9 mouse cellular contexts compared by ENCODE assay signal in genomic region chr17:57274686-57275085, GRCm38 (mm10). TPM values are rescaled to one million over a fixed set of nuclear protein-coding genes. Genes with fewer than 3 reads are reported as not detected.
DNase-seq lines count a peak whose midpoint lies in the region; ATAC-seq and TF ChIP-seq lines count a peak whose summit lies in the region.
"Had no signal": no experiment of that assay in that cellular context is flagged by ENCODE, and none has a peak within 500 bp of the region (broad histone marks: within the 10 kb centered on the region; RNA-seq: fewer than 3 reads in every experiment).

No protein-coding gene starts in this region.

- H3K4me1 ChIP-seq in heart, embryonic 12.5 days (replicated peaks) = peaks cover 14% of the 10 kb centered on the region
- peaks cover 1 to 21% of the 10 kb centered on the region in 2 experiments; a peak in 2 of 4 replicates for H3K4me1 ChIP-seq in MEL (ENCODE audit: control insufficient read depth in 1 of 2, insufficient read depth in 2 of 2, low read length in 2 of 2)
- peaks cover 23% of the 10 kb centered on the region for H3K4me1 ChIP-seq in hindbrain, embryonic 10.5 days (replicated peaks)
- peaks cover 10% of the 10 kb centered on the region; the same call in 1 of the 2 replicates for H3K4me1 ChIP-seq in midbrain, embryonic 14.5 days (ENCODE audit: control insufficient read depth, insufficient read depth, low read length)

- H3K4me3 ChIP-seq in heart, embryonic 12.5 days = peak overlapping the region; percentile 58
- peak overlapping the region; percentile 68 to 81 for H3K4me3 ChIP-seq in MEL (ENCODE audit: control insufficient read depth in 1 of 2, insufficient read depth in 1 of 2, low read depth in 2 of 2, low read length in 2 of 2)
- H3K4me3 ChIP-seq in hindbrain, embryonic 10.5 days = peak overlapping the region; percentile 54
- H3K4me3 ChIP-seq in midbrain, embryonic 14.5 days (replicated peaks; ENCODE audit: low read depth, low read length) = peak overlapping the region; percentile 40

- intact Hi-C loops in heart, postnatal 14 days (cut with DNase I) = loop anchor here (1.0 kb wide), 1 partner anchor 24 kb away; no protein-coding TSS in a partner anchor

- peaks cover 43% of the 10 kb centered on the region for H3K27me3 ChIP-seq in heart, embryonic 12.5 days (replicated peaks)
- H3K27me3 ChIP-seq in MEL (ENCODE audit: control insufficient read depth in 1 of 2, insufficient read depth in 2 of 2, low read length in 2 of 2) = no peaks in the 10 kb centered on the region
- peaks cover 57% of the 10 kb centered on the region for H3K27me3 ChIP-seq in hindbrain, embryonic 10.5 days (ENCODE audit: insufficient read depth, poor library complexity, severe bottlenecking)
- peaks cover 24% of the 10 kb centered on the region; the same call in 1 of the 2 replicates for H3K27me3 ChIP-seq in midbrain, embryonic 14.5 days (ENCODE audit: control insufficient read depth, insufficient read depth, low read length)

- ATAC-seq in heart, embryonic 12.5 days (ENCODE audit: insufficient number of reproducible peaks, low FRiP score) = no peak
- ATAC-seq in midbrain, embryonic 14.5 days (ENCODE audit: low FRiP score, low TSS enrichment) = no peak

- H3K9me3 ChIP-seq in heart, embryonic 12.5 days (replicated peaks) = no peaks in the 10 kb centered on the region
- H3K9me3 ChIP-seq in MEL (replicated peaks; ENCODE audit: insufficient read depth, low read length) = no peaks in the 10 kb centered on the region
- no peaks in the 10 kb centered on the region for H3K9me3 ChIP-seq in hindbrain, embryonic 10.5 days
- no peaks in the 10 kb centered on the region for H3K9me3 ChIP-seq in midbrain, embryonic 14.5 days (ENCODE audit: control insufficient read depth, low read length)

- no peak for TF ChIP-seq CTCF in MEL (IDR thresholded peaks at IDR 0.05 in 2 of 3, conservative IDR thresholded peaks at IDR 0.05 in 1 of 3; ENCODE audit: control insufficient read depth in 1 of 3, insufficient read depth in 1 of 3, low read depth in 2 of 3, low read length in 3 of 3, poor library complexity in 1 of 3, severe bottlenecking in 1 of 3)

- H3K4me2 ChIP-seq in heart, embryonic 12.5 days = peak overlapping the region; percentile 85
- peak overlapping the region; percentile 67 for H3K4me2 ChIP-seq in midbrain, embryonic 14.5 days (ENCODE audit: low read length)

- no peaks in the 10 kb centered on the region for H3K36me3 ChIP-seq in heart, embryonic 12.5 days
- peaks cover 0 to 6% of the 10 kb centered on the region in 2 experiments; a peak in 2 of 4 replicates for H3K36me3 ChIP-seq in MEL (ENCODE audit: control insufficient read depth in 1 of 2, insufficient read depth in 2 of 2, low read length in 2 of 2)
- H3K36me3 ChIP-seq in hindbrain, embryonic 10.5 days = no peaks in the 10 kb centered on the region
- no peaks in the 10 kb centered on the region for H3K36me3 ChIP-seq in midbrain, embryonic 14.5 days (ENCODE audit: control insufficient read depth, insufficient read depth, low read length)

- no peak for DNase-seq in heart, postnatal 14 days
- DNase-seq in MEL (ENCODE audit: low read depth, low spot score) = peak; percentile 34
- no peak for DNase-seq in hindbrain, embryonic 10.5 days (ENCODE audit: low spot score)
- DNase-seq in midbrain, embryonic 14.5 days = peak; percentile 38
- DNase-seq in layer of hippocampus, postnatal 14 days (ENCODE audit: low spot score in 2 of 2) = no peak
- DNase-seq in ovary, postnatal 10 days (ENCODE audit: low spot score) = no peak
- DNase-seq in layer of hippocampus, adult 9-11 months = no peak

- WGBS in heart, embryonic 12.5 days = 5% methylated on average over 15 of the region's 15 CpGs
- 7% methylated on average over 15 of the region's 15 CpGs for WGBS in hindbrain, embryonic 10.5 days
- 6% methylated on average over 15 of the region's 15 CpGs for WGBS in midbrain, embryonic 14.5 days

- peak overlapping the region; percentile 58 for H3K9ac ChIP-seq in heart, embryonic 12.5 days
- peak overlapping the region; percentile 60 for H3K9ac ChIP-seq in MEL (ENCODE audit: control insufficient read depth, low read depth, low read length, poor library complexity, severe bottlenecking)
- no peak overlapping the region for H3K9ac ChIP-seq in midbrain, embryonic 14.5 days (replicated peaks; ENCODE audit: low read length)

- TF ChIP-seq EP300 in MEL (IDR thresholded peaks at IDR 0.05; ENCODE audit: low read depth in 1 of 2, low read length in 2 of 2) = no peak

- H3K27ac ChIP-seq in heart, embryonic 12.5 days (ENCODE audit: poor library complexity, severe bottlenecking) = no peak overlapping the region
- H3K27ac ChIP-seq in MEL (ENCODE audit: control insufficient read depth, low read depth, low read length) = no peak overlapping the region
- no peak overlapping the region for H3K27ac ChIP-seq in hindbrain, embryonic 10.5 days
- H3K27ac ChIP-seq in midbrain, embryonic 14.5 days (replicated peaks; ENCODE audit: low read depth, low read length) = no peak overlapping the region

- H3K79me2 ChIP-seq in MEL (ENCODE audit: control insufficient read depth, insufficient read depth, low read length, poor library complexity) = peaks cover 8% of the 10 kb centered on the region

- TF ChIP-seq POLR2A in MEL (IDR thresholded peaks at IDR 0.05; ENCODE audit: control insufficient read depth in 1 of 2, insufficient read depth in 1 of 2, low read depth in 1 of 2, low read length in 2 of 2, poor library complexity in 1 of 2) = no peak

- TF ChIP-seq RAD21 in MEL (IDR thresholded peaks at IDR 0.05; ENCODE audit: low read depth, low read length) = no peak

TF ChIP-seq in MEL, 35 proteins besides CTCF, POLR2A, EP300 and RAD21:
- TF ChIP-seq MAZ (IDR thresholded peaks at IDR 0.05; ENCODE audit: low read depth, low read length) (0 out of 2 replicates have a peak, but pooled peaks have one; percentile 1), NRF1 (IDR thresholded peaks at IDR 0.05; ENCODE audit: insufficient read depth, low read depth, low read length, poor library complexity, severe bottlenecking) (no peak), MXI1 (IDR thresholded peaks at IDR 0.05; ENCODE audit: low read depth, low read length) (0 out of 2 replicates have a peak, but pooled peaks have one; percentile 20), ETS1 (IDR thresholded peaks at IDR 0.05; ENCODE audit: low read depth, low read length) (0 out of 2 replicates have a peak, but pooled peaks have one; percentile 1), KAT2A (conservative IDR thresholded peaks at IDR 0.05; ENCODE audit: low read depth, low read length) (no peak)

RNA-seq across cellular contexts. Expression of gene Vav1, which starts 4.2 kb away (rescaled TPM):
- 1.6 and 1.7 TPM in 2 replicates for polyA plus RNA-seq in heart, embryonic 12.5 days (2016; fragmentation: Nextera tagmentation; extraction: Ambion mirVana)
- 1 to 10 TPM; 2.2 to 5.5 TPM for total RNA-seq in heart, postnatal 14 days (2021)
- total RNA-seq in MEL (2012; rRNA removed) = 81.8 and 86.7 TPM in 2 replicates
- polyA plus RNA-seq in MEL (2012; ENCODE audit: insufficient read depth in 1 of 2, insufficient read length in 2 of 2, low read depth in 1 of 2, low replicate concordance in 2 of 2, missing spikeins in 1 of 2) = 10 to 100 TPM in 1 of 2 experiments, not detected in 1; 99.6 TPM
- polyA plus RNA-seq in hindbrain, embryonic 10.5 days (2016; fragmentation: Nextera tagmentation; extraction: Ambion mirVana) = 2.0 and 2.2 TPM in 2 replicates
- polyA plus RNA-seq in midbrain, embryonic 14.5 days (2014; fragmentation: Nextera tagmentation; extraction: Ambion mirVana) = 0.51 and 1.6 TPM in 2 replicates
- total RNA-seq in layer of hippocampus, postnatal 14 days (2021) = 1 to 10 TPM; 5.0 to 5.3 TPM
- polyA plus RNA-seq: Patski had no signal

RNA-seq across cellular contexts. Expression of gene Trip10, which starts 25.4 kb away (rescaled TPM):
- 41.6 and 45.4 TPM in 2 replicates for polyA plus RNA-seq in heart, embryonic 12.5 days (2016; fragmentation: Nextera tagmentation; extraction: Ambion mirVana)
- total RNA-seq in heart, postnatal 14 days (2021) = 10 to 100 TPM; 72.3 to 77.5 TPM
- 8.9 and 10.9 TPM in 2 replicates for total RNA-seq in MEL (2012; rRNA removed)
- polyA plus RNA-seq in MEL (2012; ENCODE audit: insufficient read depth in 1 of 2, insufficient read length in 2 of 2, low read depth in 1 of 2, low replicate concordance in 2 of 2, missing spikeins in 1 of 2) = 10 to 100 TPM in 1 of 2 experiments, not detected in 1; 20.8 TPM
- polyA plus RNA-seq in hindbrain, embryonic 10.5 days (2016; fragmentation: Nextera tagmentation; extraction: Ambion mirVana) = 28.1 and 37.9 TPM in 2 replicates
- 5.7 and 7.2 TPM in 2 replicates for polyA plus RNA-seq in midbrain, embryonic 14.5 days (2014; fragmentation: Nextera tagmentation; extraction: Ambion mirVana)
- 10 to 100 TPM in 1 of 2 experiments, 1 to 10 TPM in 1; 9.1 to 10.3 TPM for total RNA-seq in layer of hippocampus, postnatal 14 days (2021)

RNA-seq across cellular contexts. Expression of gene Gpr108, which starts 26.4 kb away (rescaled TPM):
- 24.9 and 27.4 TPM in 2 replicates for polyA plus RNA-seq in heart, embryonic 12.5 days (2016; fragmentation: Nextera tagmentation; extraction: Ambion mirVana)
- 10 to 100 TPM; 25.9 to 26.8 TPM for total RNA-seq in heart, postnatal 14 days (2021)
- 21.8 and 22.1 TPM in 2 replicates for total RNA-seq in MEL (2012; rRNA removed)
- polyA plus RNA-seq in MEL (2012; ENCODE audit: insufficient read depth in 1 of 2, insufficient read length in 2 of 2, low read depth in 1 of 2, low replicate concordance in 2 of 2, missing spikeins in 1 of 2) = 10 to 100 TPM in 1 of 2 experiments, not detected in 1; 35.9 TPM
- 24.3 and 25.4 TPM in 2 replicates for polyA plus RNA-seq in hindbrain, embryonic 10.5 days (2016; fragmentation: Nextera tagmentation; extraction: Ambion mirVana)
- polyA plus RNA-seq in midbrain, embryonic 14.5 days (2014; fragmentation: Nextera tagmentation; extraction: Ambion mirVana) = 19.6 and 20.9 TPM in 2 replicates
- total RNA-seq in layer of hippocampus, postnatal 14 days (2021) = 10 to 100 TPM; 18.0 to 20.5 TPM

RNA-seq across cellular contexts. Expression of gene C3, which starts 46.8 kb away (rescaled TPM):
- polyA plus RNA-seq in heart, embryonic 12.5 days (2016; fragmentation: Nextera tagmentation; extraction: Ambion mirVana) = 0.87 and 2.6 TPM in 2 replicates
- 10 to 100 TPM; 47.9 to 65.0 TPM for total RNA-seq in heart, postnatal 14 days (2021)
- total RNA-seq in MEL (2012; rRNA removed) = 0.35 and 0.59 TPM in 2 replicates
- 1 to 10 TPM in 1 of 2 experiments, not detected in 1; 3.2 TPM for polyA plus RNA-seq in MEL (2012; ENCODE audit: insufficient read depth in 1 of 2, insufficient read length in 2 of 2, low read depth in 1 of 2, low replicate concordance in 2 of 2, missing spikeins in 1 of 2)
- polyA plus RNA-seq in hindbrain, embryonic 10.5 days (2016; fragmentation: Nextera tagmentation; extraction: Ambion mirVana) = 0.09 and 0.12 TPM in 2 replicates
- polyA plus RNA-seq in midbrain, embryonic 14.5 days (2014; fragmentation: Nextera tagmentation; extraction: Ambion mirVana) = 2.0 and 2.6 TPM in 2 replicates
- total RNA-seq in layer of hippocampus, postnatal 14 days (2021) = 1 to 10 TPM; 1.6 to 4.2 TPM

Comparison
In these comparisons a context has a peak if more than half of its experiments do, and no peak if none do; other contexts are left out.
1. DNase-seq: peak in MEL (single experiment) and midbrain, embryonic 14.5 days (single experiment); none in heart, postnatal 14 days (0 of 2), hindbrain, embryonic 10.5 days (single experiment), layer of hippocampus, postnatal 14 days (0 of 2), ovary, postnatal 10 days (single experiment) and layer of hippocampus, adult 9-11 months (single experiment).
2. Peak in every context shown above with its lines, with median percentiles within 50 percentile points of each other: H3K4me3 ChIP-seq.